Mouse (Mus musculus) midbrain, embryonic 11.5 days (tissue): ENCODE results near the gene Prkaa1. TPM values are rescaled to one million over a fixed set of nuclear protein-coding genes. Genes with fewer than 3 reads are reported as not detected.
"Not testable (repeated sequence)": the region's sequence is repeated elsewhere in the genome, so short reads cannot be mapped to it uniquely, and the experiment has no call there.

Source experiments
- ATAC-seq: fragments of 200-750 bp; cut with Nextera tagmentation; 2 replicates; pipeline ENCODE4 v1.8.0; 2017; ENCODE audit warnings: moderate TSS enrichment, moderate library complexity; ENCODE audit not compliant: low FRiP score
- DNase-seq: peaks from one replicate; pipeline ENCODE4 v3.0.0; 2015; ENCODE audit warnings: low spot score; ENCODE audit errors: missing footprints
- H3K27ac ChIP-seq: fragments of 300-500 bp; sonication (generic); 2 replicates; pipeline ENCODE4 v1.5.1; 2014; ENCODE audit warnings: low read depth, low read length
- H3K27me3 ChIP-seq: fragments of 300-500 bp; sonication (generic); 2 replicates; pipeline ENCODE4 v1.6.1; 2014; ENCODE audit warnings: mild to moderate bottlenecking, low read length, moderate library complexity, mixed read lengths; ENCODE audit not compliant: control insufficient read depth, insufficient read depth
- H3K36me3 ChIP-seq: fragments of 300-500 bp; sonication (generic); 2 replicates; pipeline ENCODE4 v1.6.1; 2014; ENCODE audit warnings: mild to moderate bottlenecking, low read length, moderate library complexity, mixed read lengths; ENCODE audit not compliant: control insufficient read depth, insufficient read depth
- H3K4me1 ChIP-seq: fragments of 300-500 bp; sonication (generic); 2 replicates; pipeline ENCODE4 v1.6.1; 2014; ENCODE audit warnings: low read length; ENCODE audit not compliant: control insufficient read depth, insufficient read depth
- H3K4me2 ChIP-seq: fragments of 300-500 bp; sonication (generic); 2 replicates; pipeline ENCODE4 v1.6.1; 2014; ENCODE audit warnings: mild to moderate bottlenecking, moderate library complexity
- H3K4me3 ChIP-seq: fragments of 300-500 bp; sonication (generic); 2 replicates; pipeline ENCODE4 v1.5.1; 2014; ENCODE audit warnings: low read depth, low read length
- H3K9ac ChIP-seq: fragments of 300-500 bp; sonication (generic); 2 replicates; pipeline ENCODE4 v1.6.1; 2014; ENCODE audit warnings: low read length
- H3K9me3 ChIP-seq: fragments of 300-500 bp; sonication (generic); 2 replicates; pipeline ENCODE4 v1.6.1; 2016; ENCODE audit warnings: low read length; ENCODE audit not compliant: control insufficient read depth
- WGBS: fragments of 180-500 bp; shearing (Covaris S2); extraction: QIAGEN DNeasy Blood & Tissue Kit; methylation state at CpG from one replicate; pipeline ENCODE4 v1.1.7; 2014; 5-methylcytosine and 5-hydroxymethylcytosine counted together
- polyA plus RNA-seq: library from polyadenylated mRNA; unstranded; fragments of >200 nt; fragmentation: Nextera tagmentation; extraction: Ambion mirVana; gene quantifications from 2 replicates; pipeline ENCODE4 v1.2.1, GENCODE M21; 2014

Prkaa1 gene
- polyA plus RNA-seq, 1 experiment from 2014 or later: 20.3 TPM

DNA sequence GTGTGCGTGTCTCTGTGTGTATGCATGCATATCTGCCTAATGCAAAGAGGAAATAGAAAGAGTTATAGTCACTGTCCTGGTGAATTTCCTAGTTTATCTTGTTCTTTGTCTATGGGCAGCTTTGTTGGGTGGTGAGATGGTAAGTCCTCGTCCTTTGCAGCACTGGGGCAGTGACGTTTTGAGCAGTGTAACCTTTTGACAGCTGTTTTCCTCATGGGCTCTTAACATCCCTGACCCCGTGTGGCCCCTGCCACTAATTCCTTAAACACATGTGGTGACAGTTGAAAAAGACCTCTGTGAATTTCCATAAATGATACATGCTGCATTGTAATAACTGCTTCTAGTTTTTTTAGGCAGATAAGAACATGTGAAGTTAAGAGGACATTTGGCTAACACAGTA is 53.0 kb downstream of the Prkaa1 start:
- Histone ChIP-seq H3K9ac (no peak overlapping the region), H3K4me2 (no peak overlapping the region), H3K4me1 (no peaks in the 10 kb centered on the region), H3K36me3 (no peaks in the 10 kb centered on the region), H3K27me3 (no peaks in the 10 kb centered on the region), H3K4me3 (no peak overlapping the region), H3K27ac (no peak overlapping the region), H3K9me3 (no peaks in the 10 kb centered on the region)
- WGBS: 66% methylated on average over 4 of the region's 4 CpGs
- no peak for DNase-seq
- ATAC-seq: no peak

DNA sequence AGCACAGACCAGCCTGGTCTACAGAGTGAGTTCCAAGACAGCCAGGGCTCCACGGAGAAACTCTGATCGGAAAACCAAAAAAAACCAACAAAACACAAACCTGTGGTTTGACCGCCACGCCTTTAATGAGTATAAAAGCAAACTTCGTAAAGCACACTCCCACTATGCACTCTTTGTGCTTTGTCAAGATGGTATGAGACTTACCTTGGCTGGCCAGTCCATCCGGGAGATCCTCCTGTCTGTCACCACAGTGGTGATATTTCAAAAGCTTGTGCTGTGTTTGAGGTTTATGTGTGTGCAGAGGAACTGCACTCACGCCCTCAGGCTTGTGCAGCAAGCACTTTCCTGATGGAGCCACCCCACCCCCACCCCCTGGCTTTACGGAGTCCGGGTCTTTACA is 61.6 kb downstream of the Prkaa1 start:
- H3K4me2 ChIP-seq: no peak overlapping the region
- no peak overlapping the region for H3K9ac ChIP-seq
- H3K9me3 ChIP-seq: no peaks in the 10 kb centered on the region
- no peaks in the 10 kb centered on the region for H3K36me3 ChIP-seq
- no peaks in the 10 kb centered on the region for H3K4me1 ChIP-seq
- WGBS: 91% methylated on average over 9 of the region's 9 CpGs
- no peak overlapping the region for H3K4me3 ChIP-seq
- no peak for DNase-seq
- no peak overlapping the region for H3K27ac ChIP-seq
- no peaks in the 10 kb centered on the region for H3K27me3 ChIP-seq
- ATAC-seq: no peak

DNA sequence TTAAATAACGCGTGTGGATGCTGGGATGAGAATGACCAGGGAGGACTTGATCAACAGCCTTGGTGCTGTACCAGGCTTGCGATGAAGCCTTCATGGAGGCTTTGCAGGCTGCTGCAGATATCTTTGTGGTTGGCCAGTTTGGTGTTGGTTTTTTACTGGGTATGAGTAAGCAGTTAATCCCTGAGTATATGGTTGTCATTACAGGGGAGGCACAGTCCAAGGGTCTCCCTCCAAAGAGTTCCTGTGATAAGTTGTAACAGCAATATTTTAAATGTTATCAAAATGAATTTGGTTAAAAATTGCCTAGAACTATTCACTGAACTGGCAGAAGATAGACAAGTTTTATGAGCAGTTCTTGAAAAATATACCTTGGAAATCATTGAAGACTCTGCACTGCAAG is 65.5 kb downstream of the Prkaa1 start:
- H3K4me3 ChIP-seq: no peak overlapping the region
- H3K9ac ChIP-seq: no peak overlapping the region
- ATAC-seq (no peak), DNase-seq (no peak)
- no peaks in the 10 kb centered on the region for H3K27me3 ChIP-seq
- no peak overlapping the region for H3K27ac ChIP-seq
- 99% methylated on average over 3 of the region's 3 CpGs for WGBS
- H3K9me3 ChIP-seq: no peaks in the 10 kb centered on the region
- no peaks in the 10 kb centered on the region for H3K4me1 ChIP-seq
- H3K4me2 ChIP-seq: no peak overlapping the region
- no peaks in the 10 kb centered on the region for H3K36me3 ChIP-seq

DNA sequence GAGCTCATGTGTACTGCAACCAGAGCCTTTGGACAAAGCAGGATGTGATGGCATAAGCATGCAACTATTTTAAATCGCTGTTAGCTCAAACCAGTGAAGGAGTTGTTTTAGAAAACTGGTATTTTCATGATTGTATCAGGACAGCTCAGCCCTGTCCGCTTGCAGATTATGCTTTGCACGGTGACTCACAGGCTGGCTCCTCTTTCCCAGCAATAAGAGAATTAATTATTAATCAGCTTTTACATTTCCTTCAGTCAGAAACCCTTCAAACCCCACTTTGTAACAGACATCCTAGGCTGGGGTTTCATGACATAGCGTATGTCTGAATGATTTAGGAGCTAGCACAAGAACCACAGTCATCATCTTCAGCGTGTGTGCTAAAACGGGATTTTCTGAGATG is 76.8 kb downstream of the Prkaa1 start:
- no peak overlapping the region for H3K4me2 ChIP-seq
- H3K4me1 ChIP-seq: no peaks in the 10 kb centered on the region
- DNase-seq (no peak), ATAC-seq (no peak)
- H3K9me3 ChIP-seq: no peaks in the 10 kb centered on the region
- H3K27me3 ChIP-seq: no peaks in the 10 kb centered on the region
- 92% methylated on average over 6 of the region's 6 CpGs for WGBS
- no peaks in the 10 kb centered on the region for H3K36me3 ChIP-seq
- no peak overlapping the region for H3K9ac ChIP-seq
- no peak overlapping the region for H3K27ac ChIP-seq
- no peak overlapping the region for H3K4me3 ChIP-seq

DNA sequence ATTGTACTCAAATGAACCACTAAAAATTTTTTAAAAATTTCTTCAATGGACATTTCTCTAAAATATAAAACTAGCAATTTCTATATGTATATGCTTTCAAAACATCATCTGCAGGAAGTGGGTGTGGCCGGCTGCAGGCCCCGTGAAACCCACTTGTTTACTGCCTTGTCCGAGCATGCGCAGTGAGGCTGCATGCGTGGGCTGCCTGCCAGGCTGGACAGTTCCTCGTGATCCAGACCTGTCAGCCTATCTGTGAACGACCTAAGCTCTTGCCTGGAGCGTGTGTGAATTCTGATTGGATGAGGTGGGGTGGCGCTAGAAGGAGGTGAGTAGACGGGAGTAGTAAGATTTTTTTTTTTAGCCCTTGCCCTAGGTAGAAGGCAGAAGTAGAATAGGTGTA is 87.1 kb downstream of the Prkaa1 start:
- not testable (repeated sequence) for H3K9me3 ChIP-seq, H3K4me3 ChIP-seq, H3K4me1 ChIP-seq, H3K9ac ChIP-seq, H3K4me2 ChIP-seq, H3K36me3 ChIP-seq, H3K27me3 ChIP-seq, ATAC-seq, DNase-seq, H3K27ac ChIP-seq
- WGBS: 86% methylated on average over 10 of the region's 10 CpGs

Other genes starting within 250 kb of the Prkaa1 start
- not detected in 2 replicates for gene Mroh2b, start 245.1 kb upstream of the Prkaa1 start, polyA plus RNA-seq
- gene C7, start 80.1 kb upstream of the Prkaa1 start, polyA plus RNA-seq: 0.08 and 0.11 TPM in 2 replicates
- gene Card6, start 35.3 kb upstream of the Prkaa1 start, polyA plus RNA-seq: 0.63 and 1.5 TPM in 2 replicates
- gene Rpl37, start 27.2 kb upstream of the Prkaa1 start, polyA plus RNA-seq: 475 and 516 TPM in 2 replicates
- 53.6 and 55.0 TPM in 2 replicates for gene Ttc33, start 41.7 kb downstream of the Prkaa1 start, polyA plus RNA-seq
- 0.38 and 0.81 TPM in 2 replicates for gene Ptger4, start 100.3 kb downstream of the Prkaa1 start, polyA plus RNA-seq